Mouse (Mus musculus): Measurements from ENCODE around the gene Lekr1. TPM values are rescaled to one million over a fixed set of nuclear protein-coding genes. Genes with fewer than 3 reads are reported as not detected.

Gene Lekr1
- 5.5 and 7.4 TPM in 2 replicates for polyA plus RNA-seq (2014; fragmentation: Nextera tagmentation; extraction: Ambion mirVana)

- DNase-seq (ENCODE audit: low spot score, missing footprints), result peak; percentile 99
- Histone ChIP-seq H3K4me3 (ENCODE audit: low read depth, low read length) (peak within 1 kb of the TSS; percentile 66), H3K36me3 (ENCODE audit: control insufficient read depth, insufficient read depth, low read length) (no peaks in the 10 kb centered on the region), H3K4me1 (ENCODE audit: control insufficient read depth, insufficient read depth, low read length) (peaks cover 5% of the 10 kb centered on the region), H3K27me3 (ENCODE audit: control insufficient read depth, insufficient read depth, low read length) (no peaks in the 10 kb centered on the region; the same call in 1 of the 2 replicates), H3K4me2 (peak within 1 kb of the TSS; percentile 82), H3K9ac (ENCODE audit: low read length) (peak within 1 kb of the TSS; percentile 76), H3K27ac (ENCODE audit: low read depth, low read length) (no peak within 1 kb of the TSS), H3K9me3 (ENCODE audit: control insufficient read depth, low read length) (no peaks in the 10 kb centered on the region)
- peak; percentile 96 for ATAC-seq (ENCODE audit: low FRiP score)
- WGBS, result 3% methylated on average over 73 of the region's 73 CpGs
Observed at GRCm38 (mm10) chr3:65665977-65666766, at the start of gene Lekr1. Lekr1 (plus strand) TSS chr3:65666228.

- no peak overlapping the region for H3K9ac ChIP-seq (ENCODE audit: low read length)
- peaks cover 2% of the 10 kb centered on the region; the same call in 1 of the 2 replicates for H3K4me1 ChIP-seq (ENCODE audit: control insufficient read depth, insufficient read depth, low read length)
- WGBS, result 82% methylated on average over 5 of the region's 5 CpGs
- no peak overlapping the region for H3K4me2 ChIP-seq
- H3K27me3 ChIP-seq (ENCODE audit: control insufficient read depth, insufficient read depth, low read length), result no peaks in the 10 kb centered on the region
- DNase-seq (ENCODE audit: low spot score, missing footprints) (no peak), ATAC-seq (ENCODE audit: low FRiP score) (no peak)
- H3K27ac ChIP-seq (ENCODE audit: low read depth, low read length), result no peak overlapping the region
- no peaks in the 10 kb centered on the region for H3K9me3 ChIP-seq (ENCODE audit: control insufficient read depth, low read length)
- no peaks in the 10 kb centered on the region for H3K36me3 ChIP-seq (ENCODE audit: control insufficient read depth, insufficient read depth, low read length)
- H3K4me3 ChIP-seq (ENCODE audit: low read depth, low read length), result no peak overlapping the region
Observed at GRCm38 (mm10) chr3:65617507-65617906, 48.5 kb upstream of the Lekr1 start.

GRCm38 (mm10) chr3:65619340-65619739, 46.7 kb upstream of the Lekr1 start:
- ATAC-seq (ENCODE audit: low FRiP score), result no peak
- no peak overlapping the region for H3K27ac ChIP-seq (ENCODE audit: low read depth, low read length)
- no peak for DNase-seq (ENCODE audit: low spot score, missing footprints)
- no peak overlapping the region for H3K9ac ChIP-seq (ENCODE audit: low read length)
- H3K27me3 ChIP-seq (ENCODE audit: control insufficient read depth, insufficient read depth, low read length), result no peaks in the 10 kb centered on the region
- no peaks in the 10 kb centered on the region for H3K4me1 ChIP-seq (ENCODE audit: control insufficient read depth, insufficient read depth, low read length)
- H3K9me3 ChIP-seq (ENCODE audit: control insufficient read depth, low read length), result no peaks in the 10 kb centered on the region
- H3K4me3 ChIP-seq (ENCODE audit: low read depth, low read length), result no peak overlapping the region
- H3K36me3 ChIP-seq (ENCODE audit: control insufficient read depth, insufficient read depth, low read length), result no peaks in the 10 kb centered on the region
- H3K4me2 ChIP-seq, result no peak overlapping the region
- WGBS, result 87% methylated on average over 4 of the region's 4 CpGs

- Histone ChIP-seq H3K4me2 (no peak overlapping the region), H3K4me1 (ENCODE audit: control insufficient read depth, insufficient read depth, low read length) (peaks cover 3% of the 10 kb centered on the region; the same call in 1 of the 2 replicates), H3K4me3 (ENCODE audit: low read depth, low read length) (no peak overlapping the region), H3K9me3 (ENCODE audit: control insufficient read depth, low read length) (no peaks in the 10 kb centered on the region), H3K27ac (ENCODE audit: low read depth, low read length) (no peak overlapping the region), H3K36me3 (ENCODE audit: control insufficient read depth, insufficient read depth, low read length) (no peaks in the 10 kb centered on the region), H3K9ac (ENCODE audit: low read length) (no peak overlapping the region), H3K27me3 (ENCODE audit: control insufficient read depth, insufficient read depth, low read length) (no peaks in the 10 kb centered on the region)
- ATAC-seq (ENCODE audit: low FRiP score) (no peak), DNase-seq (ENCODE audit: low spot score, missing footprints) (no peak)
- 97% methylated on average over 6 of the region's 6 CpGs for WGBS
Observed at GRCm38 (mm10) chr3:65623057-65623456, 43.0 kb upstream of the Lekr1 start.

GRCm38 (mm10) chr3:65625496-65626289, 40.3 kb upstream of the Lekr1 start:
- H3K4me2 ChIP-seq, result no peak overlapping the region
- H3K9me3 ChIP-seq (ENCODE audit: control insufficient read depth, low read length), result no peaks in the 10 kb centered on the region
- no peaks in the 10 kb centered on the region for H3K27me3 ChIP-seq (ENCODE audit: control insufficient read depth, insufficient read depth, low read length)
- H3K4me3 ChIP-seq (ENCODE audit: low read depth, low read length), result no peak overlapping the region
- ATAC-seq (ENCODE audit: low FRiP score), result no peak
- no peak overlapping the region for H3K27ac ChIP-seq (ENCODE audit: low read depth, low read length)
- 72% methylated on average over 8 of the region's 8 CpGs for WGBS
- H3K36me3 ChIP-seq (ENCODE audit: control insufficient read depth, insufficient read depth, low read length), result no peaks in the 10 kb centered on the region
- no peak for DNase-seq (ENCODE audit: low spot score, missing footprints)
- peaks cover 3% of the 10 kb centered on the region; the same call in 1 of the 2 replicates for H3K4me1 ChIP-seq (ENCODE audit: control insufficient read depth, insufficient read depth, low read length)
- no peak overlapping the region for H3K9ac ChIP-seq (ENCODE audit: low read length)

- no peak overlapping the region for H3K4me3 ChIP-seq (ENCODE audit: low read depth, low read length)
- H3K9me3 ChIP-seq (ENCODE audit: control insufficient read depth, low read length), result no peaks in the 10 kb centered on the region
- H3K4me2 ChIP-seq, result no peak overlapping the region
- H3K27ac ChIP-seq (ENCODE audit: low read depth, low read length), result no peak overlapping the region
- peaks cover 3% of the 10 kb centered on the region; the same call in 1 of the 2 replicates for H3K4me1 ChIP-seq (ENCODE audit: control insufficient read depth, insufficient read depth, low read length)
- no peak for DNase-seq (ENCODE audit: low spot score, missing footprints)
- 85% methylated on average over 7 of the region's 7 CpGs for WGBS
- no peaks in the 10 kb centered on the region for H3K27me3 ChIP-seq (ENCODE audit: control insufficient read depth, insufficient read depth, low read length)
- H3K36me3 ChIP-seq (ENCODE audit: control insufficient read depth, insufficient read depth, low read length), result no peaks in the 10 kb centered on the region
- ATAC-seq (ENCODE audit: low FRiP score), result 0 out of 2 replicates have a peak, but pooled peaks have one; percentile 4
- H3K9ac ChIP-seq (ENCODE audit: low read length), result no peak overlapping the region
Observed at GRCm38 (mm10) chr3:65626290-65626914, 39.6 kb upstream of the Lekr1 start.

GRCm38 (mm10) chr3:65627021-65627706, 38.9 kb upstream of the Lekr1 start:
- Histone ChIP-seq H3K4me2 (no peak overlapping the region), H3K9ac (ENCODE audit: low read length) (no peak overlapping the region), H3K9me3 (ENCODE audit: control insufficient read depth, low read length) (no peaks in the 10 kb centered on the region), H3K36me3 (ENCODE audit: control insufficient read depth, insufficient read depth, low read length) (no peaks in the 10 kb centered on the region), H3K27ac (ENCODE audit: low read depth, low read length) (no peak overlapping the region), H3K4me1 (ENCODE audit: control insufficient read depth, insufficient read depth, low read length) (peaks cover 3% of the 10 kb centered on the region; the same call in 1 of the 2 replicates), H3K27me3 (ENCODE audit: control insufficient read depth, insufficient read depth, low read length) (no peaks in the 10 kb centered on the region), H3K4me3 (ENCODE audit: low read depth, low read length) (no peak overlapping the region)
- ATAC-seq (ENCODE audit: low FRiP score) (peak; percentile 48; the same call in 1 of the 2 replicates), DNase-seq (ENCODE audit: low spot score, missing footprints) (no peak)
- WGBS, result 55% methylated on average over 6 of the region's 6 CpGs

- 85% methylated on average over 2 of the region's 2 CpGs for WGBS
- H3K4me1 ChIP-seq (ENCODE audit: control insufficient read depth, insufficient read depth, low read length), result peaks cover 3% of the 10 kb centered on the region; the same call in 1 of the 2 replicates
- H3K4me2 ChIP-seq, result no peak overlapping the region
- ATAC-seq (ENCODE audit: low FRiP score) (no peak), DNase-seq (ENCODE audit: low spot score, missing footprints) (no peak)
- no peak overlapping the region for H3K27ac ChIP-seq (ENCODE audit: low read depth, low read length)
- no peaks in the 10 kb centered on the region for H3K27me3 ChIP-seq (ENCODE audit: control insufficient read depth, insufficient read depth, low read length)
- no peak overlapping the region for H3K9ac ChIP-seq (ENCODE audit: low read length)
- no peaks in the 10 kb centered on the region for H3K9me3 ChIP-seq (ENCODE audit: control insufficient read depth, low read length)
- H3K4me3 ChIP-seq (ENCODE audit: low read depth, low read length), result no peak overlapping the region
- no peaks in the 10 kb centered on the region for H3K36me3 ChIP-seq (ENCODE audit: control insufficient read depth, insufficient read depth, low read length)
Observed at GRCm38 (mm10) chr3:65627707-65628028, 38.4 kb upstream of the Lekr1 start.

Measured in midbrain, embryonic 11.5 days (tissue).